Mouse (Mus musculus) embryonic facial prominence, embryonic 11.5 days (tissue): ENCODE measurements around the gene Zfp992. TPM values are rescaled to one million over a fixed set of nuclear protein-coding genes. Genes with fewer than 3 reads are reported as not detected.
"Not testable (repeated sequence)": the region's sequence is repeated elsewhere in the genome, so short reads cannot be mapped to it uniquely, and the experiment has no call there.

Experiments used
- ATAC-seq: fragments of 200-750 bp; cut with Nextera tagmentation; replicated peaks from 2 replicates; pipeline ENCODE4 v1.8.0; 2017; ENCODE audit warnings: low read depth; ENCODE audit not compliant: insufficient number of reproducible peaks, low FRiP score, low TSS enrichment
- DNase-seq: peaks from one replicate; pipeline ENCODE4 v3.0.0-alpha.2; 2015; ENCODE audit warnings: low spot score
- H3K27ac ChIP-seq: fragments of 300-500 bp; sonication (generic); replicated peaks from 2 replicates; pipeline ENCODE4 v1.5.1; 2014; ENCODE audit warnings: mild to moderate bottlenecking, low read depth, low read length, control low read depth
- H3K27me3 ChIP-seq: fragments of 300-500 bp; sonication (generic); 2 replicates; pipeline ENCODE4 v1.6.1; 2014; ENCODE audit warnings: mild to moderate bottlenecking, low read length, moderate library complexity, mixed read lengths; ENCODE audit not compliant: control insufficient read depth, insufficient read depth
- H3K36me3 ChIP-seq: fragments of 300-500 bp; sonication (generic); replicated peaks from 2 replicates; pipeline ENCODE4 v1.6.1; 2014; ENCODE audit warnings: low read depth, mild to moderate bottlenecking, low read length, moderate library complexity, mixed read lengths; ENCODE audit not compliant: control insufficient read depth, insufficient read depth
- H3K4me1 ChIP-seq: fragments of 300-500 bp; sonication (generic); 2 replicates; pipeline ENCODE4 v1.6.1; 2014; ENCODE audit warnings: low read length, mixed read lengths; ENCODE audit not compliant: control insufficient read depth, insufficient read depth
- H3K4me2 ChIP-seq: fragments of 300-500 bp; sonication (generic); 2 replicates; pipeline ENCODE4 v1.6.1; 2014; ENCODE audit warnings: low read depth, mild to moderate bottlenecking, control low read depth, low read length, moderate library complexity
- H3K4me3 ChIP-seq: fragments of 300-500 bp; sonication (generic); 2 replicates; pipeline ENCODE4 v1.5.1; 2014; ENCODE audit warnings: low read depth, low read length, control low read depth
- H3K9ac ChIP-seq: fragments of 300-500 bp; sonication (generic); replicated peaks from 2 replicates; pipeline ENCODE4 v1.6.1; 2014; ENCODE audit warnings: mild to moderate bottlenecking, control low read depth, low read length
- H3K9me3 ChIP-seq: fragments of 300-500 bp; sonication (generic); replicated peaks from 2 replicates; pipeline ENCODE4 v1.6.1; 2016; ENCODE audit warnings: mild to moderate bottlenecking, low read length, inconsistent platforms, mixed read lengths; ENCODE audit not compliant: control insufficient read depth
- WGBS: fragments of 180-500 bp; shearing (Covaris S2); extraction: QIAGEN DNeasy Blood & Tissue Kit; methylation state at CpG from one replicate; pipeline ENCODE4 v1.1.7; 2014; 5-methylcytosine and 5-hydroxymethylcytosine counted together
- polyA plus RNA-seq: library from polyadenylated mRNA; unstranded; fragments of >200 nt; fragmentation: Nextera tagmentation; extraction: Ambion mirVana; gene quantifications from 2 replicates; pipeline ENCODE4 v1.2.1, GENCODE M21; 2014

The Zfp992 gene
- polyA plus RNA-seq, 1 experiment from 2014 or later: 4.8 TPM

DNA sequence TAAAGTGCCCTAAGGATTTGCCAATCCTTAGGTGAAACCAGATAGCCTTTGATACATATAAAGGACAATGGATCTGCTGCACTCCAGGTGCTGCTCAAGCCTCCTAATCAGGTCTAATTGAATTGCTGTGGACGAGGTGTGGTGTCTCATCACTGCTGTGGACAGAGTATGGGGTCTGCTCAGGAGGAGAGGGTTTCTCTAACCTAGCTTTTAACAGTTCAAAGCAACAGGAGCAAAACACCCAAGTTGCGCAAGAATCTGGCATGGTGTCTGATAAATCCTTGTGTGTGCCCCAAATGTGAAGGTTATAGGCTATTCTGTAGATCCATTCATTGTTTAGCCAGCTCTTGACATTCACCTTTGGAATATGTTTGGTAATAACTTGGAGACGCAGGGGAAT is 28.1 kb downstream of the Zfp992 start:
- not testable (repeated sequence) for H3K4me1 ChIP-seq, DNase-seq, ATAC-seq, H3K36me3 ChIP-seq, H3K4me3 ChIP-seq, H3K4me2 ChIP-seq, H3K27me3 ChIP-seq, H3K9ac ChIP-seq, H3K27ac ChIP-seq
- WGBS: 82% methylated on average over 3 of the region's 3 CpGs
- H3K9me3 ChIP-seq: peaks cover 18% of the 10 kb centered on the region

DNA sequence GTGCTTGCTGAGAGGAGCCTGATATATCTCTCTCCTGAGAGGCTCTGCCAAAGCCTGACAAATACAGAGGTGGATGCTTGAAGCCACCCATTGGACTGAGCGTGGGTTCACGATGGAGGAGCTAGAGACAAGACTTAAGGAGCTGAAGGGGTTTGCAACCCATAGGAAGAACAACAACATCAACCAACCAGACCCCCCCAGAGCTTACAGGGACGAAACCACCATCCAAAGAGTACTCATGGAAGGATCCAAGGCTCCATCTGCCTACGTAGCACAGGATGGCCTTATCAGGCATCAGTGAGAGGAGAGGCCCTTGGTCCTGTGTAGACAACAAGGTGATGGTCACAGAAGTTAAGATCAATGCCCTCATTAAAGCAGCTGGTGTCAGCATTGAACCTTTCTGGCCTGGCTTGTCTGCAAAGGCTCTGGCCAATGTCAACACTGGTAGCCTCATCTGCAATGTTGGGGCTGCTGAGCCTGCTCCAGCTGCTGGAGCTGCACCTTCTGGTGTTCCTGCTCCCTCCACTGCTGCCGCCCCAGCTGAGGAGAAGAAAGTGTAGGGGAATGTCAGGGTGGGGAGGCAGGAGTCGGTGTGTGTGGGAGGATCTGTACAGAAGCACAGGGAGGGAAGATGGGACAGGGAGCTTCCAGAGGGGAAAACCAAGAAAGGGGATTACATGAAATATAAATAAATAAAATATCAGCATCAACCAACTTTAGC is 31.7 kb downstream of the Zfp992 start:
- H3K27ac ChIP-seq, H3K9ac ChIP-seq, H3K4me2 ChIP-seq, H3K36me3 ChIP-seq, DNase-seq, H3K4me3 ChIP-seq, H3K27me3 ChIP-seq, H3K4me1 ChIP-seq: not testable (repeated sequence)
- ATAC-seq: peak; percentile 50
- WGBS: 69% methylated on average over 6 of the region's 6 CpGs
- peaks cover 28% of the 10 kb centered on the region for H3K9me3 ChIP-seq

DNA sequence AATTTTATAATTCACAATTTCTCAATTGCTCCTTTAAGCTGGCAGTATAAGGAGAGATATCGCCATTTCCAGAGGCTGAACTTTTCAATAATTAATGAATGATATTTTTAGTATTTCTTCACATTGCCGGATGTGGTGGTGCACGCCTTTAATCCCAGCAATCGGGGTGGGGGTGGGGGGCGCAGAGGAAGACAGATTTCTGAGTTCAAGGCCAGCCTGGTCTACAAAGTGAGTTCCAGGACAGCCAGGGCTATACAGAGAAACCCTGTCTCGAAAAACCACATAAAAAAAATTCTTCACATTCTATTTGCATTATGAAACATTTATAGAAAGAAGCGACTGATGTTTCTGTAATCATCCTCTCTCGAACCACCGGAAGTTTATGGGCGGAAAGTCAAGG is 33.7 kb downstream of the Zfp992 start:
- H3K27me3 ChIP-seq, H3K27ac ChIP-seq, DNase-seq, H3K4me3 ChIP-seq, ATAC-seq, H3K4me1 ChIP-seq, H3K4me2 ChIP-seq, H3K9ac ChIP-seq, H3K36me3 ChIP-seq: not testable (repeated sequence)
- H3K9me3 ChIP-seq: peaks cover 26% of the 10 kb centered on the region
- 88% methylated on average over 10 of the region's 10 CpGs for WGBS

DNA sequence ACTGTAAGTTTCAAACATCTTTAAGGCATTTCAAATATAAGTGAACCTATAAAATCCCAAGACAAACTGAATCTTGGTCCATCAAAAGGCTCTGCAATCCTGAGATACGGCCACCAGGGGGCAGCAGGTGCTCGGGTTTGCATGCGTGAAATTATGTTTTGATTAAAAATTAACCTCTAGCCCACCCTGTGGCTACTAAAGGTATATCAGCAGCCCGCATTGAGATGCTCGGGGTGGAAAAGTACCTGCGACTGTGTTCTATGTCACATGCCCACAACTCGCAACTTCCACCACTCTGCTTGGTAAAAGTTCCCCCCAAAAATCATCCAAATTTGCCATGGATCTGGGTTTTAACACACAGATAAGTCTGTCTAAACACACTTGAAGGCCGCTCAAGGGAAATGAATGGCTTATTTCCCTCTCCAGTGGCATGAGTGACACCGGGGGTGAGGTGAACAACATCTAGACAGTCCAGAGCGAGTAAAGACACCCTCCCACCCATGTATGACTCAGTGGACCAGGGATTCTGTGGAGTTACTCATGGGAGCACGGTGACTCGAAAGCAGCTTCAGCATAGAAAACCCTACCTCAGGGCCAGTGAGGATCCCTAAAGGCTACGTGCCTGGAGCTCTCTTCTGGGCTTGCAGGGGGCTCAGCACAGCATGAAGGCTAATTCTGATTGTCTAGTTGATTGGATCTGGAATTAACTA is 34.9 kb downstream of the Zfp992 start:
- DNase-seq, H3K27me3 ChIP-seq, H3K36me3 ChIP-seq, H3K4me1 ChIP-seq, H3K4me2 ChIP-seq, H3K9ac ChIP-seq, H3K4me3 ChIP-seq, H3K27ac ChIP-seq: not testable (repeated sequence)
- H3K9me3 ChIP-seq: peaks cover 26% of the 10 kb centered on the region
- 73% methylated on average over 13 of the region's 13 CpGs for WGBS
- ATAC-seq: peak; percentile 68

DNA sequence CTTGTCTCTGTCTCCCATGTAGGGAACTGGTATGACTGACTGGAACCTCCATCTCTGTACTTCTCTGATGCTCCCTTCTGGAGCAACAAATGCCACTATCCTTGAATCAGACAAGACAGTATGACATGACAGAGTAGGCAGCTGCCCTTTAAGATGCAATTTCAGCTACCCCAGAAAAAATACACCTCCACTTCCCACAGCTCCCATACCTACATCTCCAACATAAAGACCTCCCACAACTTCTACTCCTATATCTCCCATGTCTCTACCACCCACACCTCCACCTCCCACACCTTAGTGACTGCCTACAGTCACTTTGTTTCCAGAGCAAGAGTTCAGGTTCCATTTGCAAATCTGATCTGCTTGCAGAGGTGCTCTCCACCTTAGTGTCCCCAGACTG is 35.9 kb downstream of the Zfp992 start:
- not testable (repeated sequence) for H3K36me3 ChIP-seq, H3K9ac ChIP-seq, ATAC-seq, DNase-seq, H3K4me3 ChIP-seq, H3K4me1 ChIP-seq, H3K4me2 ChIP-seq, H3K27ac ChIP-seq, H3K27me3 ChIP-seq
- H3K9me3 ChIP-seq: peaks cover 26% of the 10 kb centered on the region

DNA sequence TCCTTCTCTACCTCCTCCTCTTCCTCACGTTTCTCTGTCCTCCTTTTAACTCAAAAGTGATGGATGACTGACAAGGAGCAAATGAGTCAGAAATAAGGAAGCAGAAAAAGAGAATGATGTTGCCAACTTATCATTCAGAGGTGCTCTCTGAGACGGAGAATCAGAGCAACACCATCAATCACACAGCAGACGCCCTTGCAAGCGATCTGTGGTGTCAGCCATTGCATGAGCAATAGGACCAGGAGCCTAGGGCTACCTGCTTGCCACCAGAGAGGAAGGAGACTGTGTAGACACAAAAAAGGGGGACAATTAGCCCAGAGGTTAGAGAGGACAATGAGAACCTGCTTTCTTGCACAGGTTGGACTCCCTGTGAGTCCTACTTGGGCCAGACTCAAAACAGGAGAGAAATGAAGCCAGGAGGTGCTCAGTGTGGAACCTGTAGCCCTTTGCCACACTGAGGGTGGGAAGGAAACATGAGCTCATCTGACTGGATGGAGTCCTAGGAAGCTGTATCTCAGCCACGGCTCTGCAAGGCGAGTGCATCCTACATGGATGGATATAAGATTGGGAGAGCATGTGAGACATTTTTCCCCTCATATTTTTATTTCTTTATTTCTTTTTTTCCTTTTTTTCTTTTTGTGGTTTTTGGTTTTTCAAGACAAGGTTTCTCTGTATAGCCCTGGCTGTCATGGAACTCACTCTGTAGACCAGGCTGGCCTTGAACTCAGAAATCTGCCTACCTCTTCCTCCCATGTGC is 36.5 kb downstream of the Zfp992 start:
- WGBS: 73% methylated on average over 6 of the region's 6 CpGs
- peaks cover 26% of the 10 kb centered on the region for H3K9me3 ChIP-seq
- not testable (repeated sequence) for DNase-seq

DNA sequence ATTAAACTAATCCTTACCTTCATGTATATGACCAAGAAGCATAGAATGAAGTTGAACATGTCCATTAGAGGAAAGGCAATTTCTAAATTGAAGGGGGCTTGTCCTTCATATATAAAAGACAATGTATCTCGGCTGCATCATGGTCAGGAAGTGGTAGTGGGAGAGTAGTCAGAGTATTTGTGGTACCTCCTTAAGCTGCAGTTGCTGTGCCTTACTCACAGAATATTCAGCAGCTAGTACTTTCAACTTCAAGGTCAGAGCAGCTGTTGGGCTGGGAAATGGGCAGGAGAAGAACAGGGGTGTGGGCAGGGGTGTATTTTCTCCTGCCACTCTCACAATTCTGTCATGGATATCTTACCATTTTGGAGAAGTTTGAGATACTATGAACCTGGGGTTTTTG is 37.9 kb downstream of the Zfp992 start:
- not testable (repeated sequence) for H3K4me2 ChIP-seq, H3K27me3 ChIP-seq, H3K4me1 ChIP-seq, H3K9ac ChIP-seq, DNase-seq, H3K36me3 ChIP-seq, H3K4me3 ChIP-seq, ATAC-seq, H3K27ac ChIP-seq
- 70% methylated on average over 1 of the region's 1 CpGs for WGBS
- H3K9me3 ChIP-seq: peaks cover 21% of the 10 kb centered on the region

More for the DNA sequence above, 36.5 kb downstream of the Zfp992 start:
- not testable (repeated sequence) for H3K4me3 ChIP-seq, H3K4me1 ChIP-seq, H3K9ac ChIP-seq, H3K36me3 ChIP-seq, H3K27ac ChIP-seq, H3K4me2 ChIP-seq, H3K27me3 ChIP-seq, ATAC-seq

DNA sequence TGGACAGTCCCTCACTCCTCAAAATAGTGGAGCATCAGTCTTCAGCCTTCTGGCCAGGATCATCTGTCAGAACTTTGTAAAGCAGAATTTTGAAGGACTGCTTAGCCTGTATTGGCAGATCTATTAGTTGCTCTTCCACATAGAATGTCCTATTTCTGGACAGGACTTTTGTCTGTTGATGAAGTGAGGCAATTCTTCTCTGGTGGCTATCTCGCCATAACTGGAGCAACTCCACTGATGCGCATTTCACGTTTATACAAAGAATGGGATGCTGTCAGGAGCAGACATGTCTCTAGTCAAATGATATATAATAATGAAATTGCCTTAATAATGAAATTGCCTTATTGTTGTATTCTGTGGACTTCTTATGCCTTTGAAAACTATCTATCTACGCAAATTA is 40.4 kb downstream of the Zfp992 start:
- not testable (repeated sequence) for H3K36me3 ChIP-seq, H3K9ac ChIP-seq, DNase-seq, H3K4me3 ChIP-seq, H3K4me2 ChIP-seq, ATAC-seq, H3K27ac ChIP-seq, H3K27me3 ChIP-seq, H3K4me1 ChIP-seq
- WGBS: 72% methylated on average over 4 of the region's 4 CpGs
- H3K9me3 ChIP-seq: peaks cover 24% of the 10 kb centered on the region
